Mouse (Mus musculus): ENCODE measurements around the gene Clec10a. TPM values are rescaled to one million over a fixed set of nuclear protein-coding genes. Genes with fewer than 3 reads are reported as not detected.

Gene Clec10a
- polyA plus RNA-seq, 1 experiment = 1.4 TPM

- WGBS = 4% methylated on average over 46 of the region's 46 CpGs
- DNase-seq (ENCODE audit: low read depth, low spot score) = no peak
These were observed 58.3 kb downstream of the Clec10a start for GRCm38 (mm10) chr11:70214191-70214855.

- no peak for DNase-seq (ENCODE audit: low read depth, low spot score)
- 52% methylated on average over 18 of the region's 18 CpGs for WGBS
These were observed 58.8 kb downstream of the Clec10a start for GRCm38 (mm10) chr11:70214856-70215209.

- 73% methylated on average over 22 of the region's 22 CpGs for WGBS
- no peak for DNase-seq (ENCODE audit: low read depth, low spot score)
These were observed 59.3 kb downstream of the Clec10a start for GRCm38 (mm10) chr11:70215301-70215700.

- 80% methylated on average over 3 of the region's 3 CpGs for WGBS
These were observed 60.1 kb downstream of the Clec10a start for GRCm38 (mm10) chr11:70216103-70216502.

GRCm38 (mm10) chr11:70218039-70218438, 62.0 kb downstream of the Clec10a start:
- 30% methylated on average over 4 of the region's 4 CpGs for WGBS
- DNase-seq (ENCODE audit: low read depth, low spot score) = no peak

More at GRCm38 (mm10) chr11:70216103-70216502, 60.1 kb downstream of the Clec10a start:
- no peak for DNase-seq (ENCODE audit: low read depth, low spot score)

- WGBS = 73% methylated on average over 15 of the region's 15 CpGs
- no peak for DNase-seq (ENCODE audit: low read depth, low spot score)
These were observed 62.9 kb downstream of the Clec10a start for GRCm38 (mm10) chr11:70218741-70219470.

- WGBS = 52% methylated on average over 7 of the region's 7 CpGs
- DNase-seq (ENCODE audit: low read depth, low spot score) = no peak
These were observed 63.9 kb downstream of the Clec10a start for GRCm38 (mm10) chr11:70219873-70220272.

- DNase-seq (ENCODE audit: low read depth, low spot score) = no peak
- under 1% methylated on average over 24 of the region's 24 CpGs for WGBS
These were observed 64.3 kb downstream of the Clec10a start for GRCm38 (mm10) chr11:70220323-70220722.

Other genes starting within 250 kb of the Clec10a start
- gene Gps2, start 242.3 kb upstream of the Clec10a start, polyA plus RNA-seq (2012; rRNA removed) = 69.2 and 79.9 TPM in 2 replicates
- 619 and 694 TPM in 2 replicates for gene Eif5a, start 234.2 kb upstream of the Clec10a start, polyA plus RNA-seq (2012; rRNA removed)
- gene Ybx2, start 220.4 kb upstream of the Clec10a start, polyA plus RNA-seq (2012; rRNA removed) = 14.7 and 16.5 TPM in 2 replicates
- 27.4 and 27.5 TPM in 2 replicates for gene Slc2a4, start 208.0 kb upstream of the Clec10a start, polyA plus RNA-seq (2012; rRNA removed)
- 1,377 and 1,643 TPM in 2 replicates for gene Cldn7, start 191.4 kb upstream of the Clec10a start, polyA plus RNA-seq (2012; rRNA removed)
- 134 and 154 TPM in 2 replicates for gene Ctdnep1, start 175.0 kb upstream of the Clec10a start, polyA plus RNA-seq (2012; rRNA removed)
- gene Elp5, start 173.7 kb upstream of the Clec10a start, polyA plus RNA-seq (2012; rRNA removed) = 70.5 and 78.1 TPM in 2 replicates
- gene Gabarap, start 165.1 kb upstream of the Clec10a start, polyA plus RNA-seq (2012; rRNA removed) = 527 and 719 TPM in 2 replicates
- 16.3 and 17.3 TPM in 2 replicates for gene Phf23, start 160.4 kb upstream of the Clec10a start, polyA plus RNA-seq (2012; rRNA removed)
- 5.5 and 5.8 TPM in 2 replicates for gene Dvl2, start 155.6 kb upstream of the Clec10a start, polyA plus RNA-seq (2012; rRNA removed)
- 92.8 and 125 TPM in 2 replicates for gene Acadvl, start 140.8 kb upstream of the Clec10a start, polyA plus RNA-seq (2012; rRNA removed)
- gene Dlg4, start 139.3 kb upstream of the Clec10a start, polyA plus RNA-seq (2012; rRNA removed) = 5.1 and 5.9 TPM in 2 replicates
- gene Asgr1, start 102.1 kb upstream of the Clec10a start, polyA plus RNA-seq (2012; rRNA removed) = not detected in 2 replicates
- gene Asgr2, start 63.6 kb upstream of the Clec10a start, polyA plus RNA-seq (2012; rRNA removed) = 0.25 and 0.32 TPM in 2 replicates
- gene Mgl2, start 25.9 kb upstream of the Clec10a start, polyA plus RNA-seq (2012; rRNA removed) = 3.5 and 5.2 TPM in 2 replicates
- gene Slc16a11, start 56.6 kb downstream of the Clec10a start, polyA plus RNA-seq (2012; rRNA removed) = 4.5 and 5.3 TPM in 2 replicates
- 3.8 and 5.3 TPM in 2 replicates for gene Slc16a13, start 64.9 kb downstream of the Clec10a start, polyA plus RNA-seq (2012; rRNA removed)
- 1.2 and 1.5 TPM in 2 replicates for gene Bcl6b, start 73.6 kb downstream of the Clec10a start, polyA plus RNA-seq (2012; rRNA removed)
- 53.9 and 65.7 TPM in 2 replicates for gene 0610010K14Rik, start 81.7 kb downstream of the Clec10a start, polyA plus RNA-seq (2012; rRNA removed)
- gene Gm21988, start 83.6 kb downstream of the Clec10a start, polyA plus RNA-seq (2012; rRNA removed) = 6.0 and 6.1 TPM in 2 replicates
- 163 and 175 TPM in 2 replicates for gene Rnasek, start 83.6 kb downstream of the Clec10a start, polyA plus RNA-seq (2012; rRNA removed)
- 1.1 and 1.4 TPM in 2 replicates for gene Alox12, start 99.2 kb downstream of the Clec10a start, polyA plus RNA-seq (2012; rRNA removed)
- 0.33 and 0.48 TPM in 2 replicates for gene Alox12e, start 166.4 kb downstream of the Clec10a start, polyA plus RNA-seq (2012; rRNA removed)
- gene Alox15, start 195.8 kb downstream of the Clec10a start, polyA plus RNA-seq (2012; rRNA removed) = 1.3 and 4.1 TPM in 2 replicates